Mouse (Mus musculus) CD4-positive, CD25-positive, alpha-beta regulatory T cell, adult 4 months (primary cell): ENCODE results near the gene Dnajb4. TPM values are rescaled to one million over a fixed set of nuclear protein-coding genes. Genes with fewer than 3 reads are reported as not detected.
"Not testable (repeated sequence)": the region's sequence is repeated elsewhere in the genome, so short reads cannot be mapped to it uniquely, and the experiment has no call there.

Experiments used
- ATAC-seq: one replicate; pipeline ENCODE4 v1.8.0; 2017
- polyA plus RNA-seq, 2 experiments: library from polyadenylated mRNA; unstranded; fragments of 100-300 nt; shearing (Covaris generic); gene quantifications; one replicate each; pipeline ENCODE4 v1.2.1; 2017

Gene Dnajb4
- polyA plus RNA-seq, 2 experiments from 2014 or later, result 8.1 to 10.0 TPM

GRCm38 (mm10) chr3:152208096-152208885, 1.8 kb downstream of the Dnajb4 start:
- ATAC-seq, result no peak

DNA sequence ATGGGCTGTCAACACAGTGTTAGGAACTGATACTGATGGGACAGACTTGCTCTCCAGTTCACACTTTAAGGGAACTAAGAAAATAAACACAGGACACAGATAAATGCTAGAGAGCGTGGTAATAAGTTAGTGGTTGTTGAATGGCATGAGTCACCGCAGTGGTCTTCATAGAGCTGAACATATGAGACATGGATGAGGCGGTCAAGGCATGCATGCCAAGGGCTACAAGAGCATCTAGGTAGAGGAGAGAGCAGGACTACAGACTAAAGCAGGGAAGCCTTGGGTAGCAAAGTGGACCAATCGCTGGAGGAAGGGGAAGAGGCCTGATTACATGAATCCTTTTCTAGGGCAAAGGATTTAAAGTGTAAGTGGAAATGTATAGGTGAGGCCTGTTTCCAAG, 2.9 kb downstream of the Dnajb4 start:
- no peak for ATAC-seq

DNA sequence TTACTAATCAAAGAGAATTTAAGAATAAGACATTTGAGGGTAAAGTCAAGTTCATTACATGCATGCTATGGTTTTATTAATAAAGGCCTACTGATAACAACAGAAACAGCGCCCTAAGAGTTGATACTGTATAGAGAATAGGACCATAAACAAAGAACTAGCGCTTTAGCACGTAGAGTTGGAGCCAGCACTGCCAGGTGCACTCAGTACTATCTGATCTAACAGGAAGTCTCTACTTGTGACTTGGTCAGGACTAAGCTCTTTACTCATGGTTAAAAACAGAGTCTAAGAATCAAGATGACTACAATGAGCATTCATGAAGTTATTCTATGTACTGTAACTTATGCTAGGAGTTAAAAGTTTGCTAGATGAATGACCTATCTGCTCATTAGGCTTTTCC, 5.5 kb downstream of the Dnajb4 start:
- ATAC-seq, result peak; percentile 52

- no peak for ATAC-seq
Measured at GRCm38 (mm10) chr3:152203996-152204395, 6.1 kb downstream of the Dnajb4 start.

DNA sequence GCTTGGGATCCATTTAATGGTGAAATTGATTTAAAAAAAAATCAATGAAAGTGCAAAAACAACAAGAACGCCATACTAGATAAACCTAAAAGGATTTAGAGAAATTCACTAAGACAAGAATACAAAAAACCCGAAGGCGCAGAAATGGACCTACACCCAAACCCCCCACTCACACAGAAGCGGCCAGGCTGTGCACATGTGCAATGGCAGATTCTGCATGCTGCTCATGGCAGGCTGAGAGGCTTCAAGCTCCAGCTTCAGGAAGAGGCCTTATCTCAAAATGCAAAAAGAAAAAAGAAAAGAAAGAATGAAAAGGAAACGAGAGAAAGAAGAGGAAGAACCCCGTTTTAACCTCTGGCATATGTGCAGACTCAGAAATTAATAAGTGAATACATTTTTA, 6.7 kb downstream of the Dnajb4 start:
- ATAC-seq, result no peak

DNA sequence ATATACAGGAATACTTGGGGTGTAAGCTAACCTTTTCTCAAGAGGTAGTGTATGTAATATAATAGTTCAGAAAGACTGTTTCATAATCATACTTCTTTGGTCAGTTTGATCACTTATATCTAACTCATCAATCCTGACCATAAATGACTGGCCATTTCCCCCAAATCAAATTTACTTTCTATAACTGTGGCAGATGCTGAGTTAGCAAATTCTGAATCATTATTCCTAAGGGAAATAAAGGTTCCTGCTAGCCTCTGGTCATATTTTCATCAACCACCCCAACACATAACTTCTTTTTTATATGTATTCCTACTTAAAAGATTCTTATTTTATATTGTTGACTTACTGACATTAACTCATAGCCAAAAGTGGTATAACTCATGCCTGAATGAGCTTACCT, 7.2 kb downstream of the Dnajb4 start:
- no peak for ATAC-seq

DNA sequence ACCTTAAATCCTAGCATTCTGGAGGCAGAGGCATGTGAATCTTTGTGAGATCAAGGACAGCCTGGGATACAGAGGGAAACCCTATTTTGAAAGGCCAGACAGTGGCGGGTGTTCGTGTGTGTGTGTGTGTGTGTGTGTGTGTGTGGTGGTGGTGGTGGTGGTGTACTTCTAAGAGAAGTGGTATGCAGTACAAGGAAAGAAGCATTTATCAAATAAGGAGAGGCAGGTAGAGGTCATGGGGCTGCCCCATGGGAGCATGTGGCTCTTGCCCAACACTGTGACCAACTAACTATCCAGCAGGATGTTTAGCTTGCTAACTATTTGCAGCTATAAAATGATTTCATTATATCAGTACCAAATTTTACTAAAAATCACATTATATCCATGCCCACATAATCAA, 8.5 kb downstream of the Dnajb4 start:
- no peak for ATAC-seq

DNA sequence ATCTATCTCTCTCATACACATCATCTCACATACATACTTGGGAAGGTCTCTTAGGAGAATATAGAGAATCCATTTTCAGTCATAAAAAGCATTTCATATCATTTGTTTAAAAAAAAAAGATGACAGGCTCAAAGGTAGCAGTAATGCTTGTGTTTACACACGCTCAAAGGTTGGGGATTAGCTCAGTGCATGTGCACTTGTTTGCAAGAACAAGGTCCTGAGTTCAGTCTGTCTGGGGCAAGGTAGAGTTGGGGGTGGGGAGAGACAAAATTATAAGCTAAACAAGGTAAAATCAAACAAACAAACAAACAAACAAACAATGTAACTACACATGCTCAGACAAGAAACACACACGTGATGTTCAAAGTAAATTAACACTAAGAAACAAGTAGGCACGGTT, 8.9 kb downstream of the Dnajb4 start:
- no peak for ATAC-seq

DNA sequence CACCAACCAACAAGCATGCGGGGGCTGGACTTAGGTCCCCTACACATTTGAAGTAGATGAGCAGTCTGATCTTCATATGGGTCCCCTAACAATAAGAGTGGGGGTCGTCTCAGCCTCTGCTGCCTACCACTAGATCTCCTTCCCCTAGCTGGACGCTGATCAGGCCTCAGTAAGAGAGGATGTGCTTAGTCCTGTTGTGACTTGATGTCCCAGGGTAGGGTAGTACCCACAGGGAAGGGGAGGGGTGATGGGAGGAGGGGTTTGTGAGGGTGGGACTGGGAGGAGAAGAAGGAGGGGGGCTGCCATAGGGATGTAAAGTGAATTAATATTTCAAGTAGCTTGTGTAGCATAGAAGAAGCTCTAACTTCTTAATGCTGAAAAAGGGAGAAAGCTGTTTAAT, 11.0 kb downstream of the Dnajb4 start:
- no peak for ATAC-seq

DNA sequence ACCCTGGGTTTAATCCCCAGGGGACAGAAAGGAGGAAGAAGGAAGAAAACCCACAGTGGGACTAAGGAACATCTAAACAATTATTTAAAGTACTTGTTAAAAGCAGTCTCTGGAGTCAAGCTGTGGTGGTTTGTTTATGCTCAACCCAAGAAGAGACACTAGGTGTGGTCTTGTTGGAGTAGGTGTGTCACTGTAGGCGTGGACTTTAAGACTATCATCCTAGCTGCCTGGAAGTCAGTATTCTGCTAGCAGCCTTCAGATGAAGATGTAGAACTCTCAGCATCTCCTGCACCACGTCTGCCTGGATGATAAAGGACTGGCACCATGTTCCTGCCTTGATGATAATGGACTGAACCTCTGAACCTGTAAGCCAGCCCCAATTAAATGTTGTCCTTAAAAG, 12.9 kb downstream of the Dnajb4 start:
- not testable (repeated sequence) for ATAC-seq

DNA sequence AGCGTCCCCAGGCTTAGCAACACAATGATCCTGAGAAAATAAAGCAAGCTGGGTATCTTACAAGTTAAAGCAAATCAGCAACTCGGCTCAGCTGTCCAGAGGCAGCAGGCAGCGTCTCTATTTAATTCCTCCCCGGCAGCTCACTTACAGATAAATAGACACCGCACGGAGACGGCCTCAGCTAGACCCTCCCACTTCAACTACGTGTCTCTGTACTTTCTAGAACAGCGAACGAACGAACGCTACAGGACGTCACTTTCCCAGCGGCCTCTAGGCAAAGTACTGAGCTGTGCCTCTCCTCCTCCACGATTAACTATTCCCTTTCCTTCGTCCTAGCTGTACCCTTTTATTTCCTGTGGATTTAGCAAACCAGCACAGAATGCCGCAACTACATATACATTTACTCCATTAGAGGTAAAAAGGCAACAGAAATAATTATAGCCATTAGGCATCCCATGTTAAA, 16.4 kb downstream of the Dnajb4 start:
- peak; percentile 97 for ATAC-seq

DNA sequence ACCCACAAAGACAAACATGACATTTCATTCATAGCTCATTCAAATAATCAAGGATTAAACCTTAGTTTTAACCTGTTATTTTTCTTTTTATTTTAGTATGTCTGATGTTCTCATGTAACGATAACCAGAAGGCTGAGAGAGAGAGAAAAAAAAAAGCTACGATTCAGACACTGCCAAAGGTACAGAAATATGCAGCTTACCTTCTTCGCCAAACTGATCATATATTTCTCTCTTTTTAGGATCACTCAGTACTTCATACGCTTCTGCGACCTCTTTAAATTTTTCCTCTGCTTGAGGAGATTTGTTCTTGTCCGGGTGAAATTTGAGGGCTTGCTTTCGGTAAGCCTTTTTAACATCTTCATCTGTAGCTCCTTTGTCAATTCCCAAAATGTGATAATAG, 16.9 kb downstream of the Dnajb4 start:
- ATAC-seq, result peak; percentile 4

DNA sequence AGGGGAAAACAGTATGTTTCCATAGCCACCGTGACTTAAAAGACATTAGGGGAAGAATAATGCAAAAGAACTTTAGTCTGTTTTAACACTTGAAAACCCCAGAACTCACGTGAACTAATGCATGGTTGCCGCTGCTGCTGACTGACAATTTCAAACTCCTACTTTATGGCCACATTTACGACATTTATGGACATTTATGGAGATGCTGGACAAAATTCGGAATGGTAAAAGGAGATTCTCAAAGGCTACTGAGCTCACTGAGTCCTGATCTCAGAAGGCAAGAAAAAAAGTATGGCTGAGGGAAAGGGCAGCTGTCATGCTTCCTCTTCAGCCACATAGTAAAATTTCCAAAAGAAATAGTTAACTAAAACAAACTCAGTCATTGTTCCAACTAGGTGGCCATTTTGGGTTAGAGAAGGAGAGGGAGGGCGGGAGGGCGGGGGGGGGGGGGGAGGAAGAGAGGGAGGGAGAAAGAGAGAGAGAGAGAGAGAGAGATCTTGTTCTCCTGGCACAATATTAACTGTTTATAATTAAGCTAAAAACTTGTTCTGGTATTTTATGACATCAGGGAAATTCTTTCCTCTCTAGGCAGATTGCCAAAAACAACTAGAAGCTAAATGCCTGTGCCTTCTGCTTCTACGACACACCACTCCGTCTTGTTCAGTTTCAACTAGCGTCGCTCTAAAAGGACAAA, 17.7 kb downstream of the Dnajb4 start:
- peak; percentile 16 for ATAC-seq

DNA sequence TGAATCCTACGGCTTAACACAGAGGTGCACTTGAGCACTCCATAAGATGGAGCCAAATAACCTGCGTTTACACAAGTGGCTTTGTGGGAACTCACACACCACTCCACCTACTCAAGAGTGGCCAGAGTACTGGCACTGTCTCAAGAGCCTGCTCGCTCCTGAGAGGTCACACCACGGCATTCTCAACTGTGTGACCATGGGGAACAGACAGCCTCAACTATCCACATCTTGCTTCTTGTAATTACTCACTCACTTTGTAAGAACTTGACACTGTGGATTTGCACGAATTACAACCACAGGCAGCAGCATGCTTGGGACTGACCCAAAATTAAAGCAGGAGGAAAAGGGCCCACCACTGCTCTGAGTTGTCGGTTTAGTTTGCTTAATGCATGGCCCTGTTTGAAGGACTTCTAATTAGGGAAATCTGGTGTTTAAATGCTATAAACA, 18.3 kb downstream of the Dnajb4 start:
- peak; percentile 6 for ATAC-seq

- ATAC-seq, result no peak
Measured at GRCm38 (mm10) chr3:152190679-152191477, 19.2 kb downstream of the Dnajb4 start.

GRCm38 (mm10) chr3:152189306-152189705, 20.8 kb downstream of the Dnajb4 start:
- no peak for ATAC-seq

GRCm38 (mm10) chr3:152186106-152186505, 24.0 kb downstream of the Dnajb4 start:
- no peak for ATAC-seq

DNA sequence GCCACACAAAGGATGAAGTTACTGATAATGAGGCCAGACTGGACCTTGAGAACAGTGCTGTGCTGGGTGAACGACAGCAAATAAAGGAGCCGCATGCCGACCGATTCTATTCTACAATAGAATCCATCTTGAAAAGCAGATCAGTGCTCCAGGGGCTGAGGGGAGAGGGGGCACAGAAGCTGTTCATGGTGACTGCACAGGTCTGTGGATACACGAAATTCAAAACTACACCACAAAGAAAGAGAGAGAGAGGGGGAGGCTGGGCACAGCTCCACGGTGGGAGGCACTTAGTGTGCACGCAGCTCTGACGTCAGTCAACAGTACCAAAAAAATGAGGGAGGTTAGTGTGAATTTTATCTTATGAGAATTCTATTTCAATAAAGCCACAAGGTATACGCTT, 26.6 kb downstream of the Dnajb4 start:
- ATAC-seq, result no peak

GRCm38 (mm10) chr3:152180624-152181023, 29.5 kb downstream of the Dnajb4 start:
- no peak for ATAC-seq

- no peak for ATAC-seq
Measured at GRCm38 (mm10) chr3:152179285-152179684, 30.8 kb downstream of the Dnajb4 start.

DNA sequence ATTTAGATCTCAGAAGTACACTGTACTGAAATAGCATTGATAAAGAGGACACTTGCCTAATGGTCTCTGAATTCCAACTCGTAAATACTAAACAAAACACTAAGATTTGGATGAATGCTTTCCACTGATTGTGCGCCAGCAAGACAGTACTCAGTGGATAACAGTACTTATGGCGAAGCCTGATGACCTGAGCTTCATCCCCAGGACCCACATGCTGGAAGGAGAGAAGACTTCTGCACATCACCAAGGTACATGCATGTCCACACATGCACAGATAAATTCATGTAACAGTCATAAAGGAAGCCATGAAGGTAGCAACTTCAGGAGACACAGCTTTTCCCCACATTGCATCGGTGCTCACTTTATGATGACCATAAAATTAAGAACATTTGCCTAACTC, 31.3 kb downstream of the Dnajb4 start:
- ATAC-seq, result no peak

GRCm38 (mm10) chr3:152172322-152172935, 37.7 kb downstream of the Dnajb4 start:
- ATAC-seq, result no peak

- no peak for ATAC-seq
Measured at GRCm38 (mm10) chr3:152171862-152172261, 38.2 kb downstream of the Dnajb4 start.
